Mouse (Mus musculus) megakaryocyte, embryonic 14.5 days (primary cell): ENCODE results near the gene Gna12. TPM values are rescaled to one million over a fixed set of nuclear protein-coding genes. Genes with fewer than 3 reads are reported as not detected.
A peak's percentile ranks its signal among the peaks of the same experiment; 100 is the strongest.

Experiments
- H3K27me3 ChIP-seq: replicated peaks from 2 replicates; pipeline ENCODE3; 2012; ENCODE audit warnings: inconsistent platforms
- H3K36me3 ChIP-seq: replicated peaks from 2 replicates; pipeline ENCODE3; 2012; ENCODE audit warnings: low read length, inconsistent platforms, mixed read lengths
- H3K4me1 ChIP-seq: 2 replicates; pipeline ENCODE4 v1.6.1; 2012; ENCODE audit warnings: inconsistent platforms
- H3K4me3 ChIP-seq: replicated peaks from 2 replicates; pipeline ENCODE3; 2012; ENCODE audit warnings: moderate library complexity, mild to moderate bottlenecking, inconsistent platforms
- H3K9me3 ChIP-seq: 2 replicates; pipeline ENCODE4 v1.6.1; 2012; ENCODE audit warnings: inconsistent platforms
- FLI1 ChIP-seq: IDR thresholded peaks from 2 replicates; pipeline ENCODE4 v1.6.1; 2012; ENCODE audit warnings: low read length, inconsistent platforms, mixed read lengths
- GATA1 ChIP-seq: IDR thresholded peaks from 3 replicates; pipeline ENCODE4 v1.6.1; 2012; ENCODE audit warnings: mixed read lengths, low read length, inconsistent platforms, borderline replicate concordance
- polyA plus RNA-seq: library from polyadenylated mRNA; stranded (reverse); fragments of >175 nt; gene quantifications from 2 replicates; pipeline ENCODE4 v1.2.3, GENCODE M21; 2012; ENCODE audit warnings: low replicate concordance; ENCODE audit not compliant: insufficient read depth

Gene Gna12
- polyA plus RNA-seq, 1 experiment: 62.1 TPM

DNA sequence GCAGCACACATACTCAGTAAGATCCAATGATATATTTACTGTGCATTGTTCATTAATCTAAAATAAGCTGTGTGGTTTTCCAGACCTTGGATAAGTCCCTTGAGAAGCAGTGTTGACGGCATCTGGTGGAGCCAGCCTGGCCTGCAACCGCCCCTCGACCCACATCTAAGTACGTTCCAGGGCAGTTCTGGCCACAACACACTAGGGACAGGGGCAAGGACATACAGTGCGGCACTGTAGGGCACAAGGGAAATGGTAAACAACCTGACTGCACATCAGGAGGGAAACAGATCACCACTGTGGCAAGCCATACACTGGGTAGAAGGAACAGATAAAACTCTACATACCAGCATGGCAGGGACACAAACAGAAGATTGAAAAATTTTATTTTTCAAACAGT is 28.4 kb downstream of the Gna12 start:
- Histone ChIP-seq H3K9me3 (no peaks in the 10 kb centered on the region), H3K4me3 (peak overlapping the region; percentile 78), H3K4me1 (peaks cover 80% of the 10 kb centered on the region), H3K27me3 (no peaks in the 10 kb centered on the region), H3K36me3 (peaks cover 30% of the 10 kb centered on the region)
- TF ChIP-seq FLI1 (no peak), GATA1 (no peak)

DNA sequence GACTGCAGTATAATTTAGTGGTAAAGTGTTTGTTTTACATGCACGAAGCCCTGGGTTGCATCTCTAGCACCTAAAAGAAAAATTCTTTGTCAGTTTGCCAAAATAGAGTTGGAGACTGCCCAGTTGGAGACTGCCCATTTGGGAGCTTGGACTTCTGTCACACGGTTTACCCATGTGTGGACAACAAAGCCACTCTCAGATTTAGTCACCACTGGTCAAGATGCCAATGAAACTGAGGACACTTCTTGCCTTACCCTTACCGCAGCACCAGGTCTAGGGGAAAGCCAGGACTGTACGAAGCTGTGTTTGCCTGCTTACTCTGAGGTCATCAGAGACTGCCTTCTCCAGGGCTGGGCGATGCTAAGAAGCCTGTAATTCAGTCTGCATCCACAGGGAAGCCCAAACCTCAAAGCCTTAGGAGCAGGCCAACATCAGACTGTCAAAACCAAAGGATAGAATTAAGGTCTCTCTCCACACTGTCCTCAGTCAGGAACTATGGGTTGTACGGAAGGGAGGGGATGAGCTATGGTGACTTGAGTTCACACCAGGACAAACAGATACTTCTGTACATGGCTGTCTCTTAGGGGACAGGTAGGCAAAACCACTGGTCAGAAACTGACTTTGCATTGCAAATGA is 29.8 kb downstream of the Gna12 start:
- no peaks in the 10 kb centered on the region for H3K9me3 ChIP-seq
- H3K36me3 ChIP-seq: peaks cover 30% of the 10 kb centered on the region
- H3K4me1 ChIP-seq: peaks cover 77% of the 10 kb centered on the region
- no peak for TF ChIP-seq FLI1
- TF ChIP-seq GATA1: no peak
- H3K4me3 ChIP-seq: no peak overlapping the region
- H3K27me3 ChIP-seq: no peaks in the 10 kb centered on the region

DNA sequence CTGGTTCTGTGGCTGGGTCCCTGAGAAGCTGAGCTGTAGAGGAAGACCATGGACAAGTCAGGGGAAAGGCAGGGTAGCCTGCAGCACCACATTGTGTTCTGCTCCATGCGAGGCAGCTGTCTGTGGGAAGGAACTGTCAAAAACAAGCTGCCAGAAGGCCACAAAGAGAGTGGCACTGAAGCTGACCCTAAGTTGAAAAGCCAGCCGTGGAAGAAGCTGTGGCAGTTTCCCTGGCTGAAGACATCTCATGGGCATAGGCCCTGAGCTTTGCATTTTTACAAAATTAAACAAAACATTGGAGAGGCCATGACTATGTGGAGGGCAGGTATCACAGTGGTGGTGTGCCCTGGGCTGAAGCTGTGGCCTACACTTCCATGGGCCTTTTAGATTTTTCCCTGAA is 31.0 kb downstream of the Gna12 start:
- TF ChIP-seq GATA1: no peak
- no peak for TF ChIP-seq FLI1
- Histone ChIP-seq H3K4me3 (peak overlapping the region; percentile 7), H3K9me3 (no peaks in the 10 kb centered on the region), H3K4me1 (peaks cover 88% of the 10 kb centered on the region), H3K36me3 (peaks cover 30% of the 10 kb centered on the region), H3K27me3 (no peaks in the 10 kb centered on the region)

DNA sequence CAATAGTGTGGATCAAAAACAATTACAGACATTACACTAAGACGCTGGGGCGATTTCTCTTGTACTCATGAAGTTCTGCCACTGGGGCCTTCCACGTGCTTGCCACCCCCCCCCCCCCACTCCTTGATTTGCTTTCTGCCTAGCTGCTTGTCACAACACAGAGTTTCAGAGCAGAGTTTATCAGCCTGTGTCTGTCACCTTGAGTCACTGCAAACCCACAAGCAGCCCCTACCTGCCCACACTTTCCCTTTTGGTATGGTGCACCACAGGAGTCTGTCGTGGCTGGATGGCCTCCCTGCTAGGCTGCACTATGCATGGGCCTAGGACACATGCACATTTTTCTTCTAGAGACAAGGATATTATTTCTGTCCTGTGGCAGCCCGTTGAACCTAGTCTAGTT is 31.5 kb downstream of the Gna12 start:
- Histone ChIP-seq H3K36me3 (peaks cover 31% of the 10 kb centered on the region), H3K9me3 (no peaks in the 10 kb centered on the region), H3K4me1 (peaks cover 88% of the 10 kb centered on the region), H3K4me3 (peak overlapping the region; percentile 7), H3K27me3 (no peaks in the 10 kb centered on the region)
- no peak for TF ChIP-seq GATA1
- no peak for TF ChIP-seq FLI1

DNA sequence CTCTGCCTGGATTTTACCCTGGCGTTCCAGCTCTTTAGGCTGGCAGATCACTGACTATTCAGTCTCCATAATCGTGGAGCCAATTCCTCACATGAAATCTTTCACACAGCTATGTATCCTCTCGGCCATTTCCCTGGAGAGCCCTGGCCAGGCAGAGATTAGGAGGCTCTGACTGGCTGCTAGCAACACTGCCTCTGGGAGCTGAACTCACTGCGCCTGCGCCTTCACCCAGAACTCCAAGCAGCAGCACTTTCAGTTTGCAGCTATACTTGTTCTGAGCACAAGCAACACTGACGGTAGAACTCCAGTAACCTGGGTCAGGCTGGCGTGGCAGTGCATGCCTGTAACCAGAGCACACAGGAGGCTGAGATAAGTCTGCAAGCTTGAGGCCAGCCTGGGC is 32.1 kb downstream of the Gna12 start:
- Histone ChIP-seq H3K9me3 (no peaks in the 10 kb centered on the region), H3K4me3 (peak overlapping the region; percentile 57), H3K27me3 (no peaks in the 10 kb centered on the region), H3K4me1 (peaks cover 87% of the 10 kb centered on the region), H3K36me3 (peaks cover 32% of the 10 kb centered on the region)
- TF ChIP-seq GATA1 (no peak), FLI1 (no peak)

DNA sequence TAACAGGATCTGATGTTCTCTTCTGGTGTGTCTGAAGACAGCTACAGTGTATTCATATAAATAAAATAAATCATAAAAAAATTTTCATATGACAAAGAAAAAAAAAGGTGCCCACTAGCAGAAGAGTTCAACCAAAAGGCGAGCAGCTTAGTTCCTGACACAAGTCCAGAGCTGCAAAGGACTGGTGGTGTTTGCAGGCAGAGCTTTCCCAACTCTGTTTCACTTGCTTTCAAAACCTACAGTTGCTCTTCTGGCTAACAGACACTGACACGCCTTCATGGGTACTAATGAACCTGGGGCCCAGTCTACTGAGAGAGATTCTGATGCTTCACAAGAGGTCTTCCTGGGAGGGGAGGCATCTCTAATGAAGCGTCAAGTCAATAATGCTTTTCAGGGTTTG is 34.2 kb downstream of the Gna12 start:
- H3K4me1 ChIP-seq: peaks cover 85% of the 10 kb centered on the region
- H3K9me3 ChIP-seq: no peaks in the 10 kb centered on the region
- H3K36me3 ChIP-seq: peaks cover 30% of the 10 kb centered on the region
- no peak overlapping the region for H3K4me3 ChIP-seq
- H3K27me3 ChIP-seq: no peaks in the 10 kb centered on the region
- TF ChIP-seq GATA1 (no peak), FLI1 (no peak)

DNA sequence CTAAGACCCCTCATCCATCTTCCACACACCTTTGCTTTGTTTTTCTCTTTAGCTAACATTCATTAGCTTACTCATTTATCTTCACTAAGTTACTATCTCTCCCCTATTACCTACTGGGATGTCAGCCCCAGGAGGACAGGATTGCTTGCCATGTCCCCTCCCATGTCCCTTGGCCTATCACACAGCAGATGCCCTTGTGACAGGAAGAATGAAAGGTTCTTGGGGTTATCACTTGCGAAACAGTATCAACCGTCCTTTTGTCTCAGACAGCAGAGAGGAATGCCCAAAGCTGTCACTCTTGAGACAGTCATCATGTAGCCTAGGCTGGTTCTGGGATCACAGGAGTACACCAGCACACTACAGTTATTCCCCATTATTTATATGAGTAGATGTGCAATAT is 35.1 kb downstream of the Gna12 start:
- H3K9me3 ChIP-seq: no peaks in the 10 kb centered on the region
- no peaks in the 10 kb centered on the region for H3K27me3 ChIP-seq
- H3K4me1 ChIP-seq: peaks cover 81% of the 10 kb centered on the region
- H3K4me3 ChIP-seq: peak overlapping the region; percentile 50
- H3K36me3 ChIP-seq: peaks cover 26% of the 10 kb centered on the region
- TF ChIP-seq GATA1 (no peak), FLI1 (no peak)

DNA sequence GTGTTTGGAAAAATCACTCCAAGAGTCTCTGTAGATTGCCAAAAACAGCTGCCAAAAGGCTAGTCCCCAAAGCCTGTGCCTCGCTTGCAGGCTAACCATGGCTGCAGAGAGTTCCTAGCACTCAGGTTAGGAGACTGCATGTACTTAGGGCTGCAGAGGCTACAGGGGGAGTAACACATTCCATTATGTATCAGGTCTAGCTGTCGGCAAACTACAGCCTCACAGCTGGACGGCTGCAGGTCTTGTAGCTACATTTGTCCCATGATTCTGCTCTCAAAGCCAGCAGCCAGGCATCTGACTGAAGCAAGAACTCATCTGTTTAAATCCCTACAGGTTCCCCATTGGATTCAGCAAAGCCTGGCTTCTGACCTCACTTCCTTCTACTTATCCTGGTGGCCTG is 35.5 kb downstream of the Gna12 start:
- no peak overlapping the region for H3K4me3 ChIP-seq
- H3K4me1 ChIP-seq: peaks cover 80% of the 10 kb centered on the region
- TF ChIP-seq FLI1: no peak
- H3K27me3 ChIP-seq: no peaks in the 10 kb centered on the region
- peaks cover 27% of the 10 kb centered on the region for H3K36me3 ChIP-seq
- no peaks in the 10 kb centered on the region for H3K9me3 ChIP-seq

DNA sequence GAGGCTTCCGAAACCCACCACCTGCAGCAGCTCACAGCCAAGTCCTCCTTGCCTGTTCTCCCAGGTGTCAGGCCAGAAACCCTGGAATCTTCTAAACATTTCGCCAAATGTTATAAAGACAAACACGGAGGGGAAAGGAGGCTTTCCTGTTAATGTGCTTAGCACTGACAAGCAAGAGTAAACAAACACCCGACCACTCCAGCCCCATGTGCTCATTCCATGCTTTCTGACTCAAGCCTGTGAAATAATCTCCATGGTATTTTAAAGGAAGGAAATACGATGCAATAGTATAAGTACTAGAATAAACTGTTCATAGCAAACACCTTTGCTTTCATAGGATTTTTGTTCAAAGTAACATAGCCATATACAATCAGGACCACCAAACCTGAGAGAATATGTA is 38.0 kb downstream of the Gna12 start:
- Histone ChIP-seq H3K9me3 (no peaks in the 10 kb centered on the region), H3K4me1 (peaks cover 75% of the 10 kb centered on the region), H3K27me3 (no peaks in the 10 kb centered on the region), H3K4me3 (no peak overlapping the region), H3K36me3 (peaks cover 30% of the 10 kb centered on the region)
- TF ChIP-seq GATA1: no peak
- TF ChIP-seq FLI1: no peak

DNA sequence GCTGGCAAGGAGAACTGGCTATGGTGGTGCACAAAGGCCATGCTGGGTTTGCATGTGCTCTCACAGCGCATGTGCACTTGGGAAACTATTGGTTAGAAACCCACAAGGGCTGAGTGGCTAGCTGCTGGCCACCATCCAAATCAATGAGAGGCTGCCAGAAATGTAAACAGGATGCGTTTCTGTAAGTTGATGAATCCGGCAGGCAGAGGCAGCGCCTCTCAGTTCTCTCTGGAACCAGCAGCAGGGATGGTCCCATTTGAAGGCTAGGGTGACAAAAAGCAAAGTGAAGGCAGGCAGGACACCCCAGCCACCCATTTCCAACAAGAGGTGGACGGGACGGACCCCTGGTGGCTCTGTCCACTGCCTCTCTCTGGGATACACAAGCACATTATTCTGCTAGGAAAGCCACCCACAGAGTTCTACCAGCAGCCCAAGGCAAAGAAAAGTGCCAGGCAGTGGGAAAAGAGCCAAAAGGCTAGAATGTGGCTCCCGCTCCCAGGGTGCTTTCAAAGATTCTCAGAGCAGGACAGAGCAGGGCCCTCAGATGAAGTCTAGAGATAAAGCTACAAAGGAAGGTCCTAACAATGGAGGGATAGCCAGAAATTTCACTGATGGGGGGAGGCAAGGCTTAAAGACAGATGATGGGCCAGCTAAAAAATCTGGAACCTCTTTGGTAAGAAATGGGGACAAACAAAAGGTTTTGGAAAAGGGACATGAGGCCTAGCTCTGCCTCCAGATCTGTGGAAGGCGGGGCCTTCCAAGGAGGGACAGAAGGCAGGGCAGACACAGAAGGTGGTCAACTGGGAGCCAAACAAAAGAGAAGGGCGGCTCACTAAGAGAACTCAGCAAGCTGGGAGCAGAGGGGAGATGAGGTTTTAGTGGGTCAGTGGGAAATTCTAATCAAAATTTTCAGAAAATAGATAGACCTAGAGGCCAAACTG is 39.0 kb downstream of the Gna12 start:
- peaks cover 75% of the 10 kb centered on the region for H3K4me1 ChIP-seq

More for the DNA sequence above, 39.0 kb downstream of the Gna12 start:
- no peak for TF ChIP-seq GATA1
- no peak for TF ChIP-seq FLI1
- no peaks in the 10 kb centered on the region for H3K9me3 ChIP-seq
- no peaks in the 10 kb centered on the region for H3K27me3 ChIP-seq
- no peak overlapping the region for H3K4me3 ChIP-seq
- peaks cover 38% of the 10 kb centered on the region for H3K36me3 ChIP-seq
